Comparison of ENCODE assay signal across 8 mouse cellular contexts in genomic region chr17:28084964-28085363, GRCm38 (mm10). TPM values are rescaled to one million over a fixed set of nuclear protein-coding genes. Genes with fewer than 3 reads are reported as not detected.
A peak's percentile ranks its signal among the peaks of the same experiment; 100 is the strongest.
DNase-seq lines count a peak whose midpoint lies in the region; ATAC-seq and TF ChIP-seq lines count a peak whose summit lies in the region.

No protein-coding gene starts in this region.

- in situ Hi-C loops in CH12.LX (cut with MboI; ENCODE audit: low pct_ligation_motif_present, low pct_unique_long_range_greater_than_20kb, low sequenced_read_pairs), result loop anchor here (5.0 to 25.0 kb wide), 2 partner anchors 77 to 227 kb away; partner anchors contain the start of gene Fance

- H3K4me3 ChIP-seq in CH12.LX (replicated peaks in 1 of 3; ENCODE audit: low read depth in 2 of 3, low read length in 2 of 3, poor library complexity in 1 of 3), result no peak overlapping the region
- peak overlapping the region; percentile 4; the same call in 1 of the 2 replicates for H3K4me3 ChIP-seq in forebrain, embryonic 12.5 days (replicated peaks)
- peak overlapping the region; percentile 14; the same call in 1 of the 2 replicates for H3K4me3 ChIP-seq in heart, postnatal 0 days (ENCODE audit: low read depth, low read length)
- 0 out of 2 replicates have a peak overlapping the region, but pooled peaks have one; percentile 13 for H3K4me3 ChIP-seq in liver, embryonic 15.5 days (replicated peaks)
- H3K4me3 ChIP-seq in neural tube, embryonic 12.5 days, result no peak overlapping the region
- no peak overlapping the region for H3K4me3 ChIP-seq in stomach, postnatal 0 days (ENCODE audit: low read depth, low read length)

- ATAC-seq in forebrain, embryonic 12.5 days (ENCODE audit: low FRiP score), result peak; percentile 54
- ATAC-seq in heart, postnatal 0 days (ENCODE audit: insufficient read depth, low read depth), result peak; percentile 77
- ATAC-seq in liver, embryonic 15.5 days (ENCODE audit: insufficient read depth), result peak; percentile 67
- ATAC-seq in neural tube, embryonic 12.5 days (ENCODE audit: low FRiP score, low read depth), result no peak
- peak; percentile 79 for ATAC-seq in stomach, postnatal 0 days (ENCODE audit: low FRiP score, low TSS enrichment)

- H3K9ac ChIP-seq in CH12.LX (ENCODE audit: insufficient read depth, low read depth), result no peak overlapping the region
- H3K9ac ChIP-seq in forebrain, embryonic 12.5 days, result no peak overlapping the region
- 0 out of 2 replicates have a peak overlapping the region, but pooled peaks have one; percentile 13 for H3K9ac ChIP-seq in heart, postnatal 0 days (replicated peaks; ENCODE audit: low read depth, low read length)
- no peak overlapping the region for H3K9ac ChIP-seq in liver, embryonic 15.5 days
- H3K9ac ChIP-seq in neural tube, embryonic 12.5 days, result no peak overlapping the region
- H3K9ac ChIP-seq in stomach, postnatal 0 days (ENCODE audit: low read length), result no peak overlapping the region

- peak; percentile 53 to 97 for TF ChIP-seq CTCF in CH12.LX (conservative IDR thresholded peaks at IDR 0.05 in 1 of 2, IDR thresholded peaks at IDR 0.05 in 1 of 2; ENCODE audit: low read depth in 2 of 2, low read length in 2 of 2)
- peak; percentile 94 for TF ChIP-seq CTCF in heart, postnatal 0 days (IDR thresholded peaks at IDR 0.05; ENCODE audit: low read depth)
- peak; percentile 99 for TF ChIP-seq CTCF in stomach, postnatal 0 days (IDR thresholded peaks at IDR 0.05; ENCODE audit: low read depth)

- TF ChIP-seq EP300 in CH12.LX (IDR thresholded peaks at IDR 0.05; ENCODE audit: low read length), result no peak
- TF ChIP-seq EP300 in heart, postnatal 0 days (IDR thresholded peaks at IDR 0.05; ENCODE audit: low read depth), result no peak
- TF ChIP-seq EP300 in stomach, postnatal 0 days (optimal IDR thresholded peaks at IDR 0.05), result no peak

- H3K79me2 ChIP-seq in CH12.LX (replicated peaks; ENCODE audit: control insufficient read depth, extremely low read depth, insufficient read depth, poor library complexity, severe bottlenecking), result no peaks in the 10 kb centered on the region

- no peak for TF ChIP-seq POLR2A in CH12.LX (IDR thresholded peaks at IDR 0.05; ENCODE audit: low read depth, low read length)

- dilution Hi-C loops in CH12.LX (cut with MboI; ENCODE audit: extremely low pct_ligation_motif_present, extremely low pct_unique_long_range_greater_than_20kb, low sequenced_read_pairs), result no loop called here

- no peaks in the 10 kb centered on the region for H3K36me3 ChIP-seq in CH12.LX (replicated peaks in 1 of 2; ENCODE audit: control insufficient read depth in 1 of 2, insufficient read depth in 1 of 2, low read length in 1 of 2)
- no peaks in the 10 kb centered on the region for H3K36me3 ChIP-seq in forebrain, embryonic 12.5 days (replicated peaks)
- no peaks in the 10 kb centered on the region for H3K36me3 ChIP-seq in heart, postnatal 0 days (replicated peaks; ENCODE audit: control insufficient read depth, insufficient read depth, low read length)
- H3K36me3 ChIP-seq in liver, embryonic 15.5 days (replicated peaks), result no peaks in the 10 kb centered on the region
- no peaks in the 10 kb centered on the region for H3K36me3 ChIP-seq in neural tube, embryonic 12.5 days
- no peaks in the 10 kb centered on the region for H3K36me3 ChIP-seq in stomach, postnatal 0 days (ENCODE audit: control insufficient read depth, insufficient read depth, low read length)

- H3K4me2 ChIP-seq in CH12.LX (ENCODE audit: insufficient read depth, low read depth, poor library complexity, severe bottlenecking), result peak overlapping the region; percentile 44; the same call in 1 of the 2 replicates
- peak overlapping the region; percentile 33 for H3K4me2 ChIP-seq in forebrain, embryonic 12.5 days
- H3K4me2 ChIP-seq in heart, postnatal 0 days (ENCODE audit: low read depth, low read length), result peak overlapping the region; percentile 40
- peak overlapping the region; percentile 57 for H3K4me2 ChIP-seq in liver, embryonic 15.5 days
- H3K4me2 ChIP-seq in neural tube, embryonic 12.5 days (replicated peaks), result peak overlapping the region; percentile 25
- H3K4me2 ChIP-seq in stomach, postnatal 0 days (replicated peaks; ENCODE audit: low read depth), result peak overlapping the region; percentile 31; the same call in 1 of the 2 replicates

- peak; percentile 88 for DNase-seq in CH12.LX (ENCODE audit: extremely low read depth)
- DNase-seq in c-Kit-positive CD71-positive TER-119-negative erythroid progenitor cells, embryonic 14.5 days (ENCODE audit: low read depth), result peak; percentile 80
- DNase-seq in heart, postnatal 0 days (ENCODE audit: low spot score), result peak; percentile 91
- peak; percentile 85 to 96 for DNase-seq in kidney, postnatal 36 days
- DNase-seq in stomach, postnatal 0 days (ENCODE audit: low spot score), result peak; percentile 93

- H3K9me3 ChIP-seq in CH12.LX (replicated peaks; ENCODE audit: low read length), result peaks cover 5% of the 10 kb centered on the region
- no peaks in the 10 kb centered on the region for H3K9me3 ChIP-seq in forebrain, embryonic 12.5 days
- no peaks in the 10 kb centered on the region for H3K9me3 ChIP-seq in heart, postnatal 0 days (replicated peaks; ENCODE audit: control insufficient read depth, low read length)
- H3K9me3 ChIP-seq in liver, embryonic 15.5 days (replicated peaks), result no peaks in the 10 kb centered on the region
- H3K9me3 ChIP-seq in neural tube, embryonic 12.5 days, result no peaks in the 10 kb centered on the region
- H3K9me3 ChIP-seq in stomach, postnatal 0 days (ENCODE audit: control insufficient read depth, low read length), result no peaks in the 10 kb centered on the region

- H3K27me3 ChIP-seq in CH12.LX (replicated peaks), result peaks cover 20% of the 10 kb centered on the region
- H3K27me3 ChIP-seq in forebrain, embryonic 12.5 days, result peaks cover 31% of the 10 kb centered on the region
- peaks cover 4% of the 10 kb centered on the region; the same call in 1 of the 2 replicates for H3K27me3 ChIP-seq in heart, postnatal 0 days (ENCODE audit: control insufficient read depth, insufficient read depth, low read length)
- peaks cover 15% of the 10 kb centered on the region for H3K27me3 ChIP-seq in liver, embryonic 15.5 days
- H3K27me3 ChIP-seq in neural tube, embryonic 12.5 days (replicated peaks), result no peaks in the 10 kb centered on the region
- H3K27me3 ChIP-seq in stomach, postnatal 0 days (ENCODE audit: control insufficient read depth, insufficient read depth, low read length), result no peaks in the 10 kb centered on the region

- H3K4me1 ChIP-seq in CH12.LX (ENCODE audit: control insufficient read depth in 1 of 2, insufficient read depth in 2 of 2), result peaks cover 8 to 13% of the 10 kb centered on the region in 2 experiments
- peaks cover 46% of the 10 kb centered on the region for H3K4me1 ChIP-seq in forebrain, embryonic 12.5 days
- no peaks in the 10 kb centered on the region for H3K4me1 ChIP-seq in heart, postnatal 0 days (ENCODE audit: control insufficient read depth, insufficient read depth)
- H3K4me1 ChIP-seq in liver, embryonic 15.5 days (replicated peaks), result peaks cover 34% of the 10 kb centered on the region
- H3K4me1 ChIP-seq in neural tube, embryonic 12.5 days, result 0 out of 2 replicates have a peak, but pooled peaks cover 4% of the 10 kb centered on the region
- H3K4me1 ChIP-seq in stomach, postnatal 0 days (replicated peaks; ENCODE audit: control insufficient read depth, insufficient read depth), result no peaks in the 10 kb centered on the region

- under 1% methylated on average over 16 of the region's 16 CpGs for WGBS in forebrain, embryonic 12.5 days
- WGBS in heart, postnatal 0 days, result 3% methylated on average over 16 of the region's 16 CpGs
- under 1% methylated on average over 16 of the region's 16 CpGs for WGBS in liver, embryonic 15.5 days (ENCODE audit: insufficient replicate concordance)
- 1% methylated on average over 16 of the region's 16 CpGs for WGBS in neural tube, embryonic 12.5 days
- under 1% methylated on average over 16 of the region's 16 CpGs for WGBS in stomach, postnatal 0 days

- H3K27ac ChIP-seq in CH12.LX (ENCODE audit: insufficient read depth, low read depth), result no peak overlapping the region
- H3K27ac ChIP-seq in forebrain, embryonic 12.5 days, result 0 out of 2 replicates have a peak overlapping the region, but pooled peaks have one; percentile 4
- no peak overlapping the region for H3K27ac ChIP-seq in heart, postnatal 0 days (ENCODE audit: low read depth)
- H3K27ac ChIP-seq in liver, embryonic 15.5 days (replicated peaks), result no peak overlapping the region
- H3K27ac ChIP-seq in neural tube, embryonic 12.5 days, result no peak overlapping the region
- no peak overlapping the region for H3K27ac ChIP-seq in stomach, postnatal 0 days (replicated peaks)

- TF ChIP-seq RAD21 in CH12.LX (IDR thresholded peaks at IDR 0.05; ENCODE audit: low read depth, low read length), result no peak; the same call in none of the 2 replicates

TF ChIP-seq in CH12.LX, 34 proteins besides CTCF, POLR2A, EP300 and RAD21 (continues in another document):
- no peak for TF ChIP-seq SIN3A (IDR thresholded peaks at IDR 0.05; ENCODE audit: low read length)
- TF ChIP-seq MAZ (IDR thresholded peaks at IDR 0.05; ENCODE audit: low read depth, low read length), result peak; percentile 92
- TF ChIP-seq ELF1 (IDR thresholded peaks at IDR 0.05; ENCODE audit: low read depth, low read length), result peak; percentile 38; the same call in 1 of the 2 replicates

RNA-seq across cellular contexts. Expression of gene Tcp11, which starts 4.5 kb away (rescaled TPM):
- not detected in 2 replicates for total RNA-seq in CH12.LX (2012; rRNA removed)
- total RNA-seq in CH12.LX (2014; rRNA removed), result not detected in 2 replicates
- not detected in 2 replicates for polyA plus RNA-seq in CH12.LX (2012; ENCODE audit: insufficient read length, low read depth)
- polyA plus RNA-seq in forebrain, embryonic 12.5 days (2016; fragmentation: Nextera tagmentation; extraction: Ambion mirVana), result 1.1 and 1.6 TPM in 2 replicates
- 0.15 TPM in 1 of 2 replicates, not detected in the other for total RNA-seq in heart, postnatal 0 days (2014; rRNA removed; ENCODE audit: low replicate concordance)
- polyA plus RNA-seq in heart, postnatal 0 days (2015; fragmentation: Nextera tagmentation; extraction: Ambion mirVana), result 0.15 and 0.25 TPM in 2 replicates
- polyA plus RNA-seq in liver, embryonic 15.5 days (2015; fragmentation: Nextera tagmentation; extraction: Ambion mirVana), result 0.17 and 0.18 TPM in 2 replicates
- polyA plus RNA-seq in neural tube, embryonic 12.5 days (2016; fragmentation: Nextera tagmentation; extraction: Ambion mirVana), result 1.3 and 1.4 TPM in 2 replicates
- polyA plus RNA-seq in stomach, postnatal 0 days (2015; fragmentation: Nextera tagmentation; extraction: Ambion mirVana), result 1.1 and 1.7 TPM in 2 replicates

RNA-seq across cellular contexts. Expression of gene Scube3, which starts 57.0 kb away (rescaled TPM):
- total RNA-seq in CH12.LX (2012; rRNA removed), result 0.08 and 0.50 TPM in 2 replicates
- total RNA-seq in CH12.LX (2014; rRNA removed), result not detected in 2 replicates
- 0.10 and 0.19 TPM in 2 replicates for polyA plus RNA-seq in CH12.LX (2012; ENCODE audit: insufficient read length, low read depth)
- 6.9 and 7.0 TPM in 2 replicates for polyA plus RNA-seq in forebrain, embryonic 12.5 days (2016; fragmentation: Nextera tagmentation; extraction: Ambion mirVana)
- 1.2 and 3.0 TPM in 2 replicates for total RNA-seq in heart, postnatal 0 days (2014; rRNA removed; ENCODE audit: low replicate concordance)
- polyA plus RNA-seq in heart, postnatal 0 days (2015; fragmentation: Nextera tagmentation; extraction: Ambion mirVana), result 0.14 and 0.21 TPM in 2 replicates
- 0.18 and 0.25 TPM in 2 replicates for polyA plus RNA-seq in liver, embryonic 15.5 days (2015; fragmentation: Nextera tagmentation; extraction: Ambion mirVana)
- 6.8 and 7.3 TPM in 2 replicates for polyA plus RNA-seq in neural tube, embryonic 12.5 days (2016; fragmentation: Nextera tagmentation; extraction: Ambion mirVana)
- polyA plus RNA-seq in stomach, postnatal 0 days (2015; fragmentation: Nextera tagmentation; extraction: Ambion mirVana), result 0.48 and 0.64 TPM in 2 replicates

Comparison
In these comparisons a context has a peak if more than half of its experiments do, and no peak if none do; other contexts are left out.
1. H3K4me3 ChIP-seq: peak in forebrain, embryonic 12.5 days (single experiment), heart, postnatal 0 days (single experiment) and liver, embryonic 15.5 days (single experiment); none in CH12.LX (0 of 3), neural tube, embryonic 12.5 days (single experiment) and stomach, postnatal 0 days (single experiment).
2. Peak in every context shown above with its lines, with median percentiles within 50 percentile points of each other: DNase-seq, H3K4me2 ChIP-seq and CTCF ChIP-seq.